Mouse (Mus musculus) spleen, postnatal 36 days (tissue): ENCODE data around the gene Tesmin.

ENCODE experiments used
- DNase-seq, 2 experiments: peaks; one replicate each; pipeline ENCODE4 v3.0.0; 2022; ENCODE audit warnings: low spot score in 2 of 2, mixed read lengths in 1 of 2

Gene Tesmin

DNA sequence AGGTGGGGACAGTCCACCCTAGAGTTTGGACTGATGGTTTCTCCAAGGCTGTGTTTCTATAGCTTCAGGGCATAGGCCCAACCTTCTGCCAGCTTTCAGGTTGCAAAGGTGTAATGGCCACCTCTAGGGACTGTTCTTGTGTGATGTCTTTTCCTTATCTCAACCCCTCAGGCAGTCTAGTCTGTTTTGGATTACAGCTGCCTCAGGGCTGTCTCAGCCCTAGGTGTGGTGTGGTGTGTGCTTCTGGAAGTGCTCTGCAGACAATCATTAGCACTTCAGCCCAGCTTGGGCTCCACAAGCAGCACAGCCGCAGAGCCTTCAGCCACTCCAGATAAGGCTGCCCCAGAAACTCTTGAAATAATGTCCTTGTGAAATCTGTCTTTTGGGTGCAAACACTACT is 3.7 kb downstream of the Tesmin start:
- no peak for DNase-seq

DNA sequence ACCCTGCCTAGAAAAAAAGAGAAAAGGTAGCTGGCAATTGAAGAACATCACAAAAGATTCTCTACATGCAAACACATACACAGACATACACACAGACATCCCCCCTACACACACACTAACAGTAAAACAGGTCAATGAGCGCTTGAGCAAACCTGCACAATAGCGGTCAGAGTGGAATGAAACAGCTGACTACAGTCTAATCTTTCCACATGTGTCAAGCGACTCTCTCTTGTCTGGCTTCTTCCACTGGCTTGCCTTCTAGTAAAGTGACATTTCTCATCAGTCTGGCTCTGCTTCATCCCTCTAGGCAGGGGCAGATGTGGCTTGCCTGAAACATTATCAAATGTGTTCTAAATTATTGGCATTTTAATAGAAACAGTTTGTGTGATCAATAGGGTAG is 5.6 kb downstream of the Tesmin start:
- DNase-seq, result no peak

DNA sequence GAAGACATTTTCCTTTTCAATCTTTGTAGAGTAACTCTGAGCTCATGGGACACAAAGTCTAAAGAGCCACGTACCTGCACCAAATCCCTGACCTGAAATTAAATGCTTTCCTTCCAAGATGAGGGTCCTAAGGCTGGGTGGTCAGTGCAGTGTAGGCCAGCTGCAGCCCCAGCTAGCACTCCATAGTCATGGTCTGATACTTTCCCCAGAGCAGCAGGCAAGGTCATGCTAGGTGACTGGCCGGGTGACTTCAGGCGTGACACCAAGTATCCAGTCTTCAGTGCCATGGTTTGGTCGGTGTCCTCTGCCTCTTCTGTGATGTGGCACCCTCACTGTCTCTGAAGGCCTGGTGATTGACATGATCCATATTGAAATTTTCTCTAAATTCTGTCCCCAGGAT is 11.4 kb downstream of the Tesmin start:
- DNase-seq, result no peak

DNA sequence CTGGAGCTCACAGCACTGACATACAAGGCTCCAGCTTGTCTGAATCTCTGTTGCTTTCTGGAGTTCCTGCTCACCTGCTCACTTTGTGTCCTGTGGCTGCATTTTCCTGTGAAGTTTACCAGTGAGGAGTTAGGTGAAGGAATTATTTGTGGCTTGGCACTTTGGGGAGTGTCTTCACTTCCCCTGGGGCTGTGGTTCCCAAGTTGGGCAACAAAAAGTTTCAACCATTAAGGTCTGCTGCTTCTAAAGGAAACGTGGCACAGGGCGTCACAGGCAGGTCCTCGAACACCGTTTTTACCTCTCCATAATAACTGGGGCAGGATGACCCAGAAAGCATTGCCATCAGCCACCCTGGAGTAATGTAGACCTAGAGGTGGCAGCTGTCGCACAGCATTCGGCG is 12.8 kb downstream of the Tesmin start:
- DNase-seq, result no peak

DNA sequence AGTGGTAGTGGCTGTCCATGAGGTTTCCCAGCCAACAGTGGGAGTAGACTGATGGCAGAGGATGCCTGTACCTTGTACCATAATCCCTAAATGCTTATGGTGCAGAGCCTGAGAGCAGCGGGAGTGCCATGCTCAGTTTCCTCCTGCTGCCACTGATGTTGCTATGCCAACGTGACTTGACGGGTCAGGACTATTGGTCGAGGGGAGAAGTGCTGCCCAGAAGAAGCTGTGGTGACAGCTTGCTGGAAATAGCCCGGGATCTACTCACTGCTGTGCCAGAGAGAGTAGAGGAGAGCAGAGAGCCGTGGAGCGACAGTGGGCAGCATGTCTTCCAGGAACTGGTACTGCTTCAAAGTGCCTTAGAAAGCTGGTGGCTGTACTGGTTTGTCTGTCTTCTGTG is 13.3 kb downstream of the Tesmin start:
- DNase-seq, result no peak

DNA sequence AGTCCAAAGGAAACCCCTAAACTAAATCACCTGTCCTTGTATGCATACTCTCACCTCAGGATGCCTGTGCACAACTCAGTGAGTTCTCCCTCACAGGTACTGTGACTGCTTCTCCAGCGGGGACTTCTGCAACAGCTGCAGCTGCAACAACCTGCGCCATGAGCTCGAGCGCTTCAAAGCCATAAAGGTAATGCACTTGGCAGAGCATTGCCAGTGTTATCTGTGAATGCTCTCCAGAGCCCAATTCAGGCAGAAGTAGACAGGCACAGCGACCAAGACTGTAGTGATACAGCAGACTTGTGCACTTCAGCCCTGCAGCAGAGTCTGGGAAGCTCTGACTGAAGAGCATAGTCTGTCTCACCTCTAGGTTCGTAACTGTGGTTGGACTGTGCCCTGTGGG is 13.7 kb downstream of the Tesmin start:
- no peak for DNase-seq

DNA sequence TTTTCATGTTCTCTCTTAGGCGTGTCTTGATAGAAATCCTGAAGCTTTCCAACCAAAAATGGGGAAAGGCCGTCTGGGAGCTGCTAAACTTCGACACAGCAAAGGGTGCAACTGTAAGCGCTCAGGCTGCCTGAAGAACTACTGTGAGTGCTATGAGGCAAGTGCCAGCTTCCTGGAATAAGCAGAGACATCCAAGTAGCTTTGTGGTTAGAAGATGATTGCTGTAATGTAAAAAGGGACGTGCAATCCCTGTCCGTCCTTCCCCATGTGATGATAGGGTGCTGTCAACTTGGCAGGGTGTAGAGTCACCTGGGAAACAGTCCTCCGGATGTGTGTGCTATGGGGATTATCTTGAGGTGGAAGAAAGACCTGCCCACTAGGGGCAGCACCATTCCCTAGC is 15.4 kb downstream of the Tesmin start:
- no peak for DNase-seq

DNA sequence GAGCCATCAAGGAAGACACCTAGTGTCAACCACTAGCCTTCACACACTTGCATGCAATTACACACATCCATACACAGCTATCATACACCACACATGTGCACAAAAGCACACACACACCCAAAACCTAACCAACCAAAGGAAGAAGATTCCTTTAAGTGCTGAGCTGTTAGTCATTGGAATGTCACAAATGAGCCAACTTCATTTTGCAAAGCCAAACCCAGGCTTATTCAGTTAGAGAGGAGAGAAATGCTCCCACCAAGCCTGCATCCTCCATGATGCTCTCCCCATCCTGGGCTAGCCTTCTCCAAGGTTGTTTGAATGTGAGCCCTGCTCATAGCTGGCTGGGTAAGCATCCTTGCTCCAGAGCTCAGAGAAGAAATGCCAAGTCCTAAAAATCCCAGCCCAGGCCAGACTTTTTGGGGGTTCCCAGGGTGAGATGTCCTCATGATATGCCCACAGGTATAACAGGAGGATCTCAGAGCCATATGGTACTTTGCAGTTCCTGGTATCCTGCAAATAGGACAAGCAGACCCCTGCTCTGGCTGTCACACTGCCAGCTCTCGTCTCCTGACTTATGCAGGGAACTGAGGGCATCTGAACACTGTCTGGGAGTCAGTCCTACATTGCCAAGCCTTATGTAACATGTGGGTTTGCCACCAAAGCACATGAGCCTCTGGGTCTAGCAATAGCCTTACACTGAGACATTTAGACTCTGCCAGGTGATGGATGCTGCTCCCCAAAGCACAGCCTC is 17.0 kb downstream of the Tesmin start:
- DNase-seq, result no peak

DNA sequence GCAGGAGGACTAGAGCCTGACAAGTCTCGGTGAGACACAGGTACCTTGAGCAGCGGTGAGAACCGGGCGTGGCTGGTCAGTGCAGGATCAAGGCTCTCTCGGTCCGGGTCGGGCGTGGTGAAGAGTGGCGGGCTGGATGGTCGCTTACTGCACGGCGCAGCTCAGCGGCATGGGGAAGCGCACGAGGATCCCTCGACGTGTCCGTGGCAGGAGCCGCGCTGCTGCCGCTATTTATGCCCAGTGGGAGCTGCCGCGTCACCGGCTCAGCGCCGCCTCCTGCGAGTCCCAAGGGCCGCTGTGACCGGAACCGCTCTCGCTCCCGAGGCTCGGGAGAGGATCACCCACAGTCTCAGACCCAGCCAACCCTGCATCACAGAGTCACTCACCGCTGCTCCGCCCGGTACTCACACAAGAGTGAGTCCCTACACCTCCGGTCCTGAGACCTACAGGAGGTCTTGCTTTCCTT is 25.6 kb downstream of the Tesmin start, which contains the start of gene Gal:
Gene Gal, minus strand, starts transcription at position 277 of the 466 bp plus-strand sequence.
- DNase-seq, result no peak

DNA sequence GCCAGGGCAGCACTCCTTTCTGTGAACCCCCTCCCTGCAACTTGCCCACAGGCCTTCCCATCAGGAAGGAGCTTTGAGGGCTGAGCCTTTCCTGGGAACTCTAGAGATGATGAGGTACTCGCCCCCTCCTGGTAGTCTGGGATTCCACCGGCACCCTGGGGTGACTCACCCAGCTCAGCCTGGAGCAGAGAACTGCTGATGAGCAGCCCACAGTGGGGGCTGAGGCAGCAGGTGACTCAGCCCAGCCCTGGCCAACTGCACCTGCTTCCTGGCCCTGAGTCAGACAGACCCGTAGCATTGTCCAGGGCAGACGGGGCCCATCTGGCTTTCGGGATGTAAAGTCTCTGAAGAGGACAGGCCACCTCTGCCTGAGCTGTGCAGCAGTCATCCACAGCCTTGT is 30.6 kb downstream of the Tesmin start:
- no peak for DNase-seq

DNA sequence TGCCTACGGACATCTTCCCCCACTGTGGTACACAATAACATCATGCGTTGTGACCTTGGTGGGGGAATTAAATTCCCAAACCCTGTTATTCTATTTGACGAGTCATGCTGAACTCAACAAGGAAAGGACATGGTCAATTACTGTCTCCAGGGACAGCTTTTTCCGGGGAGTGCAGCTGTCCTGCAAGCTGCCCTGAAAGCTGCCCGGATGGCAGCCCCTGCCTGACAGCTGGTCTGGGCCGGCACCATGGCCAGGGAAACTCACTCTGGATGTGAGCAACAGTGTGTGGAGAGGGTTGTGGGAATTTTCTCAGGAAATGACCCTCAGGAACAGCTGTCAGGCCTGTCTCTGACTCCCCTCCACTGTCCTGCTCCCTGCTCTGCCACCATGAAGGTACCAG is 33.8 kb downstream of the Tesmin start:
- DNase-seq, result no peak

DNA sequence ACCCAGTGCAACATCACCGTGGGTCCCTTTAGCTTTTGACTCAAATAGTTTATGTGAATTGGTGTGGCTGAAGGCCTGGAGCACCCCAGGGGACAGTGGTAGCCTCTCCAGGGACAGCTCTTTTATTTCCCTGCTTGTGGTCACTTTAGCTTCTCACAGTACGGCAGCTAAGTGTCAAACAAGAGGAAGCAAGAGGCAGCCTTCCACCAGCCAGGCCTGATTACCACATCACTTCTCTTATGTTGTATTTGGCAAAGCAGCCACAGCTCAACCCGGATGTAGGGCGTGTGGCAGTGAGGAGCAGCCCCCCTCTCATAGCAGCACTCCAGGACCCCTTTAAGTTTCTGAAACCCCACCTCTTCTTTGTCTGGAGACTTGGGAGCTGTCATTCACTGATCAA is 34.3 kb downstream of the Tesmin start:
- DNase-seq, result peak in 1 of 2 experiments; percentile 12

DNA sequence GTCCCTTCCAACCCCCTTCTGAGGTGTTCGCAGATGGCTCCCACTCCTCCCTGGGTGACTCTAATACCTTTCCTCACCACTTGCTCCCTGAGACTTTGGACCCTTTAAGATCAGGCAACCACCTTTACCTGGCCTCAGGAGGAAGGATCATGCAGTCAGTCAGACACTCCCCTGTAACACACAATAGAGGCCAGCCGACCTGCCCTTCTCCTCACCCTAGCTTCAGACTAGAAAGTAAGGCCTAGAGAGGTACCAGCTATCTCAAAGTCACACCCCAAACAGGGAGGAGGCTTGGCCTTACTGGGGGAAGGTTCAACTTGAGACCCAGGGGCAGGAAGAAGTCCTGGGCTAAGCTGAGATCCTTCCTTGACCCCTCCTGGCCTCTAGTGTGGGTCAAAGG is 35.6 kb downstream of the Tesmin start:
- DNase-seq, result no peak

DNA sequence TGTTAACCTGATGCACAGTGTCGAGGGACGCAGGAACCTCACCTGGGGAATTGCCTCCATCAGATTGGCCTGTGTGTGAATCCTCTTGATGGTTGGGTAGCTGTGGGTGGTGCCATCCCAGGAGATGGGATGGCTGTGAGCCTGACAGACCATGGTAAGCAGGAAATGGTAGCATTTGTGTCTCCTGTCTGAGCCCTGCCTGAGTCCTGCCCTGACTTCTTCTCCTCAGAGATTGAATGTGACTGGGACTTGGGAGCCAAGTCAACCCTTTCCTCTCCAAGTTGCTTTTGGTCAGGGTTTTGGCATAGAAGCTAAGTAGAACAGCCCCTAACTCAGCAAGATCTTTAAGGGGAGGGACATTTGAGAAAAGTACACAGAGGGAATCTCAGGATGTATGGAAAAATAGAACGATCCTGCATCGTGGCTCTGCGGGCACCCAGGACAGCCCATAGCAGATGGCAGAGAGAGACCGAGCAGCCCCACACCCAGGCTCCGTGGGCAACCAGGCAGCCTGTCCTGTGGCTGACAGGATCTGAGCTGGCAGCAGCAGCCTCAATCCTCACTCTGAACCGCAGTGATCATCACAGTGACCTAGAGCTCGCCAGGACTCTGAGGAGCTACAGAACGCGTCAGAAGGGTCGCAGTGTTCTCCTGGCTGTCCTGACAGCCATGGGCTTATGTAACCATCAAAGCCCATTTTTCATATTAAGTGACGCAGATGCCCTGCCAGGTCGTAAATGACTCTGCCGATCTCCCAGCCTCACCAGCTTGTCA is 39.6 kb downstream of the Tesmin start:
- DNase-seq, result no peak

DNA sequence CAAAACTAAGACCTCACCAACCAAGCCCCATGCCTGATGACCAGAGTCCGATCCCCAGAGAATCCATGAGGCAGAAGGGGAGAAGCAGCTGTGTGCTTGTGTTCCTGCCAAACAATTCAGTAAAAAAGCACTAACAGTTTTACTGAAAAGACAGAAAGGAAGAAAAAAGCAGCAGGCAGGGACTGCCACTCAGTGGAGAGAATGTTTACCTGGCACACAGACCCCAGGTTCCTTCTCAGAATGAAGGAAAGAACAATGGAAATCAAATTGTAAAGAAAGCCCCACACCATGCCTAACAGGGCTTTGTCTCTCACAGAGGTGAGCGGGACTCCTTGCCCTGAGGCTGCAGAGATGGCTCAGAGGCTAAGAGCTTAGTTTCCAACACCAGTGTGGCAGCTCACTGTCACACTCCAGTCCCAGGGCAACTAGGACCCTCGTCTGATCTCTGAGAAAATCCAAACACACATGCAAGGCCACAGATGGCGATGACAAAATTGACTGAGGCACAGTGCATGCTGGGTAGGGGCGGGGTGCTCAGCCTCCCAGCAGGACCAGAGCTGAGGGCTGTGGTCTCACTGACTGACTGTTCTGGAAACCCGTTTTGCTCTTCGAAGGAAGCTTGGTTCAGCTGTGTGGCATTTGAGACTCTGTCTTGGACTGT is 40.6 kb downstream of the Tesmin start:
- no peak for DNase-seq

DNA sequence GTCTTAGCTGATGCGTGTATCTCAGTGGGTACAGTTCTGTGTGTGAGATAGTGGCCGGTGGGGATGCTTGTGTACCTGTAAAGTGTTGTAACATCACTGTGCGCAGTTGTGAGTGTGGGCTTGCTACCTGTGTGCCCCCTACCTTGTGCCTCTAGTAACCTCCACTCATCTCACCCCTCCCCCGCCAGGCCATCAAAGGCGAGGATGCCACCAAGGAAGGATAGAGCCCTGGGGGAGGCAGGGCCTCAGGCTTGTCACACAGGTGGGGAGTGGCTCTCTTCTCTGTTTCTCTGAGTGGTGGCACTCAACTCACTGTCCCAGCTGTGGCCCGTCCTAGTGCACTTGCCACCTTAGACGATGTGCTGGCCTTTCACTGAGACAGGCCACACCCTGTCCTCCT is 42.4 kb downstream of the Tesmin start:
- no peak for DNase-seq

DNA sequence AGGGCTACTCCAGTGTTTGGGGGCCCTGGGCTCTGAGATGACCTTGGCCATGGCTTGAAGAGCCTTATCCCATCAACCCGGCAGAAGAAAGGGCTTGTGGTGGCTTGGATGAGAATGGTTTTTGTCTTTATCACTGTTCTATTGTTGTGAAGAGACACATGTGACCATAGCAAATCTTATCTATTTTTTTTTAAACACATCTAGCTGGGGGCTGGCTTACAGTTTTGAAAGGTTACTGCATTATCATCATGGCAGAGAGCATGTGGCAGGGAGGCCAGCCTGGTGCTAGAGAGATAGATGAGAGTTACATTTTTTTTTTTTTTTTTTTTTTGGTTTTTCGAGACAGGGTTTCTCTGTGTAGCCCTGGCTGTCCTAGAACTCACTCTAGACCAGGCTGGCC is 43.3 kb downstream of the Tesmin start:
- DNase-seq, result no peak

DNA sequence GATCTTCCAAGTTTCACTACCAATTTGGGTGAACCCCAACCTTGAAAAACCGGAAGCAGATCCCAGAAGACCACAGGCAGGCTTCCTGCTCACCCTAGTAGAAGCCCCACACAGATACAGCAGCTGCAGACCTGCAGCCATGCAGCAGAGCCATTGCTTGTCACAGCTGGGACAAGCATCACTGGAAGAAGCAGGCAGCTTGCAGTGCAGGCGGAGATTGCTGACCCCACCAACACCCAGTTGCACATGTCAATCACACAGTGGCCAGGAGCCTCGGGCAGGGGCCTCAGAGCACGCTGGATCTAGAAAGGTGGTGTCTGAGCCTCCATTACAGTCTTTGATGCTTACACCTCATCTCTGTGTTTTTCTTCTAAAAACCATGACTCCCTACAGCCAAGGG is 45.5 kb downstream of the Tesmin start:
- DNase-seq, result no peak

DNA sequence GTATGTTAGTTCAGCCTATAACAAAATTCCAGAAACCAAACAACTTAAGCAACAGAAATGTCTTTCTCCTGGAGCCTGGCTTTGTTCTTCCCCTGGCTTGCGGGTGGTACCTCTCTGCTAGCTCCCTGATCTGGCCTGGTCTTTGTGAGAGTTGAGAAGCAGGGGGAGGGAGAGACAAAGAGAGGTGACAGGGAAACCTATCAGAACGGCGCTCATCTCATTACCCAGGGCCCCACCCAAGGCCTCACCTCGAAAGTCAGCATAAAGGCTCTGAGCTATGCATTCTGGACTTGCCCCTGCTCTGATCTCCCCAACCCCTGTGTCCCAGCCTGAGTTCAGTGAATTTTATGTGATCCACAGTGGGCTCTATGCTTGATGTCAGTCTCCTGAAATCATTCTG is 46.0 kb downstream of the Tesmin start:
- DNase-seq, result no peak

DNA sequence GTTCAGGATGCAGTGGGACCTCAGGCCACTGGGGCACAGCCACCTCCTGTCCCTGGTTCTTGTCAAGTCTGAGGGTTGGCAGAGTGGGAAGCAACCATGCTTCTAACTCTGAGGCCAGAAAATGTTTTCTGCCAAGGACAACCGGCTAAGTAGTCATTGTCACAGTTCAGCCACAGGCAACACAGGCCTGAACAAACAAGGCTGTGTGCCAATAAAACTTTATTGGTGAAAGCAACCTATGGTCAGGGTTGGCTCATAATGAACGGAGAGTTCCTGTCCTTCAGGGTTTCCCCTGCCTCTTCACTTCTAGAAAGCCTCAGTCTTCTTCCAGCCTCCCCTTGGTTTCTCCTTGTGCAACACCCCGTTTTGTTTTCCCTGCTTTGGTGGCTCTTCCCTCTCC is 47.2 kb downstream of the Tesmin start:
- no peak for DNase-seq

DNA sequence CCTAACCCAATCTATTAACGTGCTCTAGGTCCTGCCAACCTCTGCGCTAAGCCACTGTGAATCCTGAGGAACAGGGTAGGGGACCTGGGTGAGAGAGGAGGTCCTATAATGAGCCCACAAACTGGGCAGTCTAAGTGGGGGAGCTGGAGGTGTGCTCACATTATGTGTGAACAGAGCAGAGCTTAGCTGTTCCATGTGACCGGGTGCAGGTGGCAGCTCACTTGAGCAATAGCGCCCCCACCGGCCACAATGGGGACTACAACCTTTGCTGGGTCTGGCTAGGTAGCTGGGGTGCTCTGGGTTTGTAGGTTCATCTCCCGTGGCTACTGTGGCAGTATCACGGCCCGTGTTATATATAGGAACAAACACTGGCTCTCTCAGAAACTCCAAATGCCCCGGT is 48.2 kb downstream of the Tesmin start:
- DNase-seq, result peak; percentile 9 to 15

DNA sequence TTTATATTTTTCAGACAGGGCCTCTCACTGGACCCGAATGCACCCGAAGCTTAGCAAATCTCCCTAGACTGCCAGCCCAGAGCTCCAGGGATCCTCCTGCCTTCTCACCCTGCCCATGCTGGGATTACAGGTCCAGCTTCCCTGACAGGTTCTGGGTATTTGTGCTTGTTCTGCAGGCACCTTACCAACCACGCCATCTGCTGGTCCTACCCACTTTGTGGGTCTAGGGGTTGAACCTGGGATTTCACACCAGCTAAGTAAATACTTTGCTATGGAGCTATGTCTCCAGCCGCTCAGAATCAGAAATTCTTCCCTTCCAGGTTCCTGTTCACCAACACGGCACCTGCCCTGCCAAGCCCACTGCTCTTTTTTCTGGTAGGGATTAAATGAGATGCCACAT is 49.3 kb downstream of the Tesmin start:
- no peak for DNase-seq

DNA sequence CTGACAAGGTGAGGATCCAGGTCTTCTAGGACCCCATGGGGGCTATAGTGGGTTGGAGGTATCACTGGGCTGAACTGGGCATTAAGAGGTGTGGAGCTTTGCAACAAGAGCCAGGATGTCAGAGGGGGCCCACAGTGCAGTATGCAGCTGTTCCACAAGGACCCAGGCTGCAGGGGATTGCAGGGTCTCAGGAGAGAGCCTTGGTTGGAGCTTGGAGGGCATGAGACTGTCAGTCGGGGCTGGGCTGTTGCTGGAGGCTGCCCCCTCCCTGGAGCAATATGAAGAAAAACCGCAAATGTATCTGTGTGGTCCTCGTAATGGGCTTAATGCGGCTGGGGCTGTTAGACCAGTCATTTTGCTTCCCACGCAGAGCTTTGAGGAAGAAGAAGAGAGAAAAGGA is 52.0 kb downstream of the Tesmin start:
- no peak for DNase-seq
